Mouse (Mus musculus): ENCODE data around the gene Bzw2.

The Bzw2 gene

GRCm38 (mm10) chr12:36072860-36073259 is 85.0 kb downstream of the Bzw2 start:
- in situ Hi-C loops (cut with MboI) = no loop called here

GRCm38 (mm10) chr12:36070231-36070630 is 87.6 kb downstream of the Bzw2 start:
- in situ Hi-C loops (cut with MboI) = no loop called here

GRCm38 (mm10) chr12:36067538-36067937 is 90.3 kb downstream of the Bzw2 start:
- in situ Hi-C loops (cut with MboI) = no loop called here

- in situ Hi-C loops (cut with MboI) = no loop called here
Measured at GRCm38 (mm10) chr12:36065911-36066310, 92.0 kb downstream of the Bzw2 start.

DNA sequence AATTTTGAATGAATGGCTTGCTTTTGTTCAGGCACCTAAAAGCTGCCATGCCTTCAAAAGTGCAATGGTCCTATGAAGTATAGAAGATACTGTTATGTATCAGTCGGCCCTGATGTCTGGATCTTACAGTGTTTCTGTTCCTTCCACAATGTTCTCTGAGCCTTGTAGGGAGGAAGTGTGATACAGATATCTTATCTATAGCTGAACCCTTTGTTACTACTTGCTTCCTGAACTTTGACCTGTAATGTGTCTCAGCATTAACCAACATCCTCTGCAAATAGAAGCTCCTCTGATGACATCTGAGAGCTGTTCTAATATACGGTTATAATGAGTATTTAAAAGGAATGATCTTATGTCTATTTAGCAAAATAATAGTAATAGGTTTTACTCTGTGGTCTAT is 100.2 kb downstream of the Bzw2 start:
- in situ Hi-C loops (cut with MboI) = no loop called here

DNA sequence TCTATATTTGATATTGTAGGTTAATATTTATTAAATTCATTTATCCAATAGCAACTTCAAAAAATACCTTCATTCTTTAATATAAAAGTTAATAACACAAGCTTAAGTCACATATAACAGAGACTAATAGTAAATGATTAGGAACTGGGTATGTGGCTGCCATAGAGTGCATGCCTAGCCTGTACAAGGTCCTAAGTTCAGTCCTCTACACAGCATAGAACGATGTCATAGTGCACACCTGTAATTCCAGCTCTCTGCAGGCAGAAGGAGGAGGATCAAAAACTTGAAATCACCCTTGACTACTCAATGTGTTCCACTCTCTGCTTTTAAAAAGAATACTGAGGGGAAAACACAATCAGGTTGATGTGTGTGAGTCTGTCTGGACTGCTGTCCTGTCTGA is 107.6 kb downstream of the Bzw2 start:
- in situ Hi-C loops (cut with MboI) = no loop called here

- in situ Hi-C loops (cut with MboI) = no loop called here
Measured at GRCm38 (mm10) chr12:36047593-36047992, 110.3 kb downstream of the Bzw2 start.

DNA sequence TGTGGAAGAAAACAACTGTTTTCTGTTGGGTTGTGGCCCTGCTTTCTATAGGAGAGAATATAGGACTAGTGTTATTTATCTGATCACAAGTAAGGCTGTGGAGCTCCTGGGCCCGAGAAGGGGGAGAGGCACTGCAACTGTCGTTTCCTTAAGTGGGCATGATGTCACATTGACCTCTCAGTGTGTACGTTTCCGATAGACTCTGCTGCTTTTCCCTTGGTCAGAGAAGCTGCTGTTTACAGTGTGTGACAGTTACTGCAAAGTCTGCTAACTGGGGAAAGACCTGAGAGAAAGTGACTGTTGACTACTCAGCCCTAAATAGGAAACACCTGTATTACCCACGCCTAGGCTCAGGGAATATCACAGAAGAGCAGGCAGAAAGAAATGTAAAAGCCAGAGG is 111.7 kb downstream of the Bzw2 start:
- in situ Hi-C loops (cut with MboI) = no loop called here

DNA sequence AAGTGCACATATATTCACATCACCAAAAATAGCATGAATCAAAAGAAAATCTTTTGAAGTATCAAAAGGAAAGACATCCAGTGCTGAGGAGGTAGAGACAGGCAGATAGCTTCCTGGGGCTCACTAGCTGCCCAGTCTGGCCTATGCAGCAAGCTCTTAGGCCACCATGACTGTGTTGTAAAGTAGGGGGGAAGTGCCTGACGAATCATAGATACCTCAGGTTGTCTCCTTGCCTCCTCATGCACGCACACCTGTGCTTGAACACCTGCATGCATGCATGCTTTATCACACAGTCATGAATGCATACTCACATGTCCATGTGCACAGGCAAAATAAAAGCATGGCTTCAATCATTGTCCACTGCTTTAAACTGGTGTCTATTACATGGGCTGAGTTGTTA is 113.2 kb downstream of the Bzw2 start:
- in situ Hi-C loops (cut with MboI) = no loop called here

- in situ Hi-C loops (cut with MboI) = no loop called here
Measured at GRCm38 (mm10) chr12:36042348-36042778, 115.5 kb downstream of the Bzw2 start, which contains the start of gene Tspan13. Gene Tspan13, minus strand, starts transcription at chr12:36042500.
